Mouse (Mus musculus) kidney, adult 2 months (tissue): ENCODE measurements around the gene Map4k2.

ENCODE experiments used
- CTCF ChIP-seq: fragments of 200-500 bp; conservative IDR thresholded peaks from 2 replicates; pipeline ENCODE4 v1.5.1; 2011; ENCODE audit warnings: low read depth, mild to moderate bottlenecking, control low read depth, low read length, moderate library complexity, mixed read lengths; ENCODE audit not compliant: insufficient read depth, insufficient read length
- POLR2A ChIP-seq: fragments of 200-500 bp; IDR thresholded peaks from one replicate; pipeline ENCODE4 v1.6.1; 2011; ENCODE audit warnings: low read depth, low read length, control low read depth

GRCm38 (mm10) chr19:6297641-6298040 lies 43.3 kb upstream of the Map4k2 start:
- no peak for TF ChIP-seq POLR2A
- no peak for TF ChIP-seq CTCF
